Mouse (Mus musculus) heart, postnatal 0 days (tissue): ENCODE measurements around the gene Lyrm7.

ENCODE experiments used
- CTCF ChIP-seq: IDR thresholded peaks from 2 replicates; pipeline ENCODE4 v1.5.1; 2016; ENCODE audit warnings: antibody characterized with exemption, control low read depth, low read depth
- EP300 ChIP-seq: IDR thresholded peaks from 2 replicates; pipeline ENCODE4 v1.6.1; 2016; ENCODE audit warnings: antibody characterized with exemption, low read depth

GRCm38 (mm10) chr11:54777387-54778130 lies 83.2 kb downstream of the Lyrm7 start:
- TF ChIP-seq CTCF (no peak), EP300 (no peak)
